Mouse (Mus musculus): ENCODE results near the gene Slc9a9. TPM values are rescaled to one million over a fixed set of nuclear protein-coding genes. Genes with fewer than 3 reads are reported as not detected.
A peak's percentile ranks its signal among the peaks of the same experiment; 100 is the strongest.

Gene Slc9a9
- polyA plus RNA-seq, 1 experiment from 2014 or later: 2.3 TPM

GRCm38 (mm10) chr9:95127774-95128173 lies 458.1 kb downstream of the Slc9a9 start:
- DNase-seq (no peak), ATAC-seq (no peak)
- WGBS (ENCODE audit: insufficient replicate concordance): 63% methylated on average over 2 of the region's 2 CpGs
- Histone ChIP-seq H3K4me1 (ENCODE audit: insufficient read depth) (no peaks in the 10 kb centered on the region), H3K4me3 (ENCODE audit: low read depth, low read length) (no peak overlapping the region), H3K27me3 (ENCODE audit: insufficient read depth, low read length) (no peaks in the 10 kb centered on the region), H3K27ac (ENCODE audit: low read depth) (no peak overlapping the region), H3K9me3 (ENCODE audit: low read length) (no peaks in the 10 kb centered on the region), H3K4me2 (ENCODE audit: low read depth, low read length) (no peak overlapping the region), H3K9ac (replicated peaks) (no peak overlapping the region), H3K36me3 (replicated peaks; ENCODE audit: insufficient read depth, low read length) (no peaks in the 10 kb centered on the region)
- TF ChIP-seq CTCF (IDR thresholded peaks at IDR 0.05; ENCODE audit: low read depth) (no peak), EP300 (IDR thresholded peaks at IDR 0.05; ENCODE audit: low read depth) (no peak)

DNA sequence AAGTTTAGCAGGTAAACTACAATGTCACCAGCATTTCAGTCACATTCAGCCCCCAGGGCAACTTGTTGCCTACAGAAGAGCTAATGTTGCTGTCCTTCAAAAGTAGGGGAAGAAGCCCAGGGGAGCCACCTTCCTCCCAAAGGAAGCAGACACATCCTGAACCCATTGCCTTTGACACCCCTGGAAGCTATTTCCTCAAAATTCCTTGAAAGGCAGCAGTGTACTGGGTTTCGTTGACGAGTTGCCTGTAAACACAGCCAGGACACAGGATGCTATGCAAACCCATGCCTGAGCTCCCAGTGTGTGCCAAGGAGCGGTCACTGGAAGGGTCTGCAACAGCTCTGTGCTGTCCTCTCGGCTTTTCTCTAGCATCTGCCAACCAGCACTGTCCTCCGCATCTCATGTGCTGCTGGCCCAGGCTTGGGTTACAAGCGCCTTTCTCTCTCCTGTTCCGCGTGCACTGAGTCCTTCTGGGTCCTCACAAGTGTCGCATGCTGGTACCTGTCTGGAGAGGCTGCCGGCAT lies 479.6 kb downstream of the Slc9a9 start:
- H3K9ac ChIP-seq (replicated peaks): no peak overlapping the region
- no peak for TF ChIP-seq CTCF (IDR thresholded peaks at IDR 0.05; ENCODE audit: low read depth)
- peak; percentile 16; the same call in 1 of the 2 replicates for TF ChIP-seq EP300 (IDR thresholded peaks at IDR 0.05; ENCODE audit: low read depth)
- no peaks in the 10 kb centered on the region for H3K36me3 ChIP-seq (replicated peaks; ENCODE audit: insufficient read depth, low read length)
- 77% methylated on average over 10 of the region's 10 CpGs for WGBS (ENCODE audit: insufficient replicate concordance)
- H3K4me2 ChIP-seq (ENCODE audit: low read depth, low read length): no peak overlapping the region
- no peak overlapping the region for H3K27ac ChIP-seq (ENCODE audit: low read depth)
- H3K4me1 ChIP-seq (ENCODE audit: insufficient read depth): no peaks in the 10 kb centered on the region
- no peaks in the 10 kb centered on the region for H3K27me3 ChIP-seq (ENCODE audit: insufficient read depth, low read length)
- no peaks in the 10 kb centered on the region for H3K9me3 ChIP-seq (ENCODE audit: low read length)
- DNase-seq: no peak
- H3K4me3 ChIP-seq (ENCODE audit: low read depth, low read length): no peak overlapping the region
- no peak for ATAC-seq

- no peak overlapping the region for H3K4me2 ChIP-seq (ENCODE audit: low read depth, low read length)
- H3K27me3 ChIP-seq (ENCODE audit: insufficient read depth, low read length): no peaks in the 10 kb centered on the region
- WGBS (ENCODE audit: insufficient replicate concordance): 42% methylated on average over 3 of the region's 3 CpGs
- H3K4me3 ChIP-seq (ENCODE audit: low read depth, low read length): no peak overlapping the region
- H3K4me1 ChIP-seq (ENCODE audit: insufficient read depth): no peaks in the 10 kb centered on the region
- DNase-seq (no peak), ATAC-seq (0 out of 2 replicates have a peak, but pooled peaks have one; percentile 25)
- no peaks in the 10 kb centered on the region for H3K9me3 ChIP-seq (ENCODE audit: low read length)
- TF ChIP-seq EP300 (IDR thresholded peaks at IDR 0.05; ENCODE audit: low read depth) (no peak; the same call in 1 of the 2 replicates), CTCF (IDR thresholded peaks at IDR 0.05; ENCODE audit: low read depth) (no peak)
- H3K27ac ChIP-seq (ENCODE audit: low read depth): no peak overlapping the region
- no peaks in the 10 kb centered on the region for H3K36me3 ChIP-seq (replicated peaks; ENCODE audit: insufficient read depth, low read length)
- no peak overlapping the region for H3K9ac ChIP-seq (replicated peaks)
Observed at GRCm38 (mm10) chr9:95150096-95150495, 480.4 kb downstream of the Slc9a9 start.

DNA sequence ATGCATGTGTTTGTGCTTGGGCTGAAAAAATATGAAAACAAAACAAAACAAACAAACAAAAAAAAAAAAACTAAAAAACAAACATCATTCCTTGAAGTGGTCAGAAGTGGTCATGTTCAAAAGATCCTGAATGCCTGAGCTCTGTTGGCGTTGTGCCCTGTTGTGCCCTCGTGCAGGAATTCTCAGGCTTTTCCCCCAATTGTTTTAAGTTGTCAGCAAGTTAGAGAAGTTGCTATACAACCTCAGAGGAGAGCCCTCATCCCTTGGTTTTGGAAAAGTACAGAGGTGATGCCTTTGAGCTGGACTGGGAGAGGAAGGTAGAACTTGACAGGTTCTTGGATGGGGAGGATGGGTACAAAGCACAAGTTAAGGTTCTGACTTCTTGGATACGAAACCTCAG lies 480.9 kb downstream of the Slc9a9 start:
- no peaks in the 10 kb centered on the region for H3K9me3 ChIP-seq (ENCODE audit: low read length)
- DNase-seq: no peak
- H3K36me3 ChIP-seq (replicated peaks; ENCODE audit: insufficient read depth, low read length): no peaks in the 10 kb centered on the region
- no peaks in the 10 kb centered on the region for H3K27me3 ChIP-seq (ENCODE audit: insufficient read depth, low read length)
- no peak for ATAC-seq
- no peak overlapping the region for H3K4me3 ChIP-seq (ENCODE audit: low read depth, low read length)
- no peaks in the 10 kb centered on the region for H3K4me1 ChIP-seq (ENCODE audit: insufficient read depth)
- no peak overlapping the region for H3K27ac ChIP-seq (ENCODE audit: low read depth)
- no peak overlapping the region for H3K4me2 ChIP-seq (ENCODE audit: low read depth, low read length)
- no peak overlapping the region for H3K9ac ChIP-seq (replicated peaks)
- WGBS (ENCODE audit: insufficient replicate concordance): 71% methylated on average over 3 of the region's 3 CpGs
- TF ChIP-seq EP300 (IDR thresholded peaks at IDR 0.05; ENCODE audit: low read depth): no peak
- no peak for TF ChIP-seq CTCF (IDR thresholded peaks at IDR 0.05; ENCODE audit: low read depth)

DNA sequence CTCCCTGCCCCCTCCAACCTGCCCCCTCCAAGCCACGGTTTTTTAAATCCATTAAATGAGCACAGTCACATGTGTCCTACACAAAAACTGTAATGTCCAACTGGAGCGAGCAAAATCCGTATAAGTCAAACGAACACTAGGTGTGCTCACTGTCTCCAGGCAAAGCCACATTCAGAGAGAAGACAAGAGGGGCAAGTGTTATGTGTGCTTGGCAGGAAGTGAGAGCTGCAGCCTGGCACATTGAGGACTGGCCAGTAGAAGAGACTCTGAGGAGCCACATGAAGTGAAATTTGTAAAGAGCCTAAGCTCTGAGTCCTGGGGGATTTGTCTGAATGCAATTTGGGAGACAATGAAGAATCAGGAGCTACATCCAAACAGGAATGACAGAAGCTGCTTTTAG lies 481.3 kb downstream of the Slc9a9 start:
- no peak overlapping the region for H3K4me3 ChIP-seq (ENCODE audit: low read depth, low read length)
- DNase-seq (no peak), ATAC-seq (no peak)
- H3K4me2 ChIP-seq (ENCODE audit: low read depth, low read length): no peak overlapping the region
- H3K27me3 ChIP-seq (ENCODE audit: insufficient read depth, low read length): no peaks in the 10 kb centered on the region
- no peaks in the 10 kb centered on the region for H3K36me3 ChIP-seq (replicated peaks; ENCODE audit: insufficient read depth, low read length)
- TF ChIP-seq CTCF (IDR thresholded peaks at IDR 0.05; ENCODE audit: low read depth) (no peak), EP300 (IDR thresholded peaks at IDR 0.05; ENCODE audit: low read depth) (no peak)
- no peak overlapping the region for H3K9ac ChIP-seq (replicated peaks)
- WGBS (ENCODE audit: insufficient replicate concordance): 68% methylated on average over 4 of the region's 4 CpGs
- no peaks in the 10 kb centered on the region for H3K4me1 ChIP-seq (ENCODE audit: insufficient read depth)
- no peaks in the 10 kb centered on the region for H3K9me3 ChIP-seq (ENCODE audit: low read length)
- no peak overlapping the region for H3K27ac ChIP-seq (ENCODE audit: low read depth)

GRCm38 (mm10) chr9:95151746-95152145 lies 482.0 kb downstream of the Slc9a9 start:
- ATAC-seq (no peak), DNase-seq (no peak)
- Histone ChIP-seq H3K36me3 (replicated peaks; ENCODE audit: insufficient read depth, low read length) (no peaks in the 10 kb centered on the region), H3K27ac (ENCODE audit: low read depth) (no peak overlapping the region), H3K9ac (replicated peaks) (no peak overlapping the region), H3K4me3 (ENCODE audit: low read depth, low read length) (no peak overlapping the region), H3K4me1 (ENCODE audit: insufficient read depth) (no peaks in the 10 kb centered on the region), H3K4me2 (ENCODE audit: low read depth, low read length) (no peak overlapping the region), H3K9me3 (ENCODE audit: low read length) (no peaks in the 10 kb centered on the region), H3K27me3 (ENCODE audit: insufficient read depth, low read length) (no peaks in the 10 kb centered on the region)
- no peak for TF ChIP-seq EP300 (IDR thresholded peaks at IDR 0.05; ENCODE audit: low read depth)
- no peak for TF ChIP-seq CTCF (IDR thresholded peaks at IDR 0.05; ENCODE audit: low read depth)
- WGBS (ENCODE audit: insufficient replicate concordance): 69% methylated on average over 4 of the region's 4 CpGs

DNA sequence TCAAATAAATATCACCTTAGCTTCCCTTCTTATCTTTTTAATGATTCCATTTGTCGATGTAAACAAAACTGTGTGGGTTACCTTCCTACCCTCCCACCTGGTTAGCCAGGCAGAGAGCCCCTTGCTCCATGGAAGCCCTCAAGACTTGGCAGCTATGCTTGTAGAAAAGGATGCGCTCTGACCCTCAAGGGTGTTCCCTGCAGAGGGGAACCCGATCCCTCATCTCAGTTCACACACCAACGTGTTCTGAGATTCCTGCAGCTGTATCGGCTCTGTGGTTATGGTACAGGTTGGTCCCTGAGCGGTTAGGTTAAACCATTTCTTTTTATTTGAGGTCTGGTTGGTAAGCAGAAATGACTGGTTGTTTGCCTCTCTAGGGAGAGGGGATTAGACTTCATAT lies 484.3 kb downstream of the Slc9a9 start:
- Histone ChIP-seq H3K4me2 (ENCODE audit: low read depth, low read length) (no peak overlapping the region), H3K27me3 (ENCODE audit: insufficient read depth, low read length) (no peaks in the 10 kb centered on the region), H3K4me3 (ENCODE audit: low read depth, low read length) (no peak overlapping the region), H3K9ac (replicated peaks) (no peak overlapping the region), H3K27ac (ENCODE audit: low read depth) (no peak overlapping the region), H3K36me3 (replicated peaks; ENCODE audit: insufficient read depth, low read length) (no peaks in the 10 kb centered on the region), H3K9me3 (ENCODE audit: low read length) (no peaks in the 10 kb centered on the region), H3K4me1 (ENCODE audit: insufficient read depth) (no peaks in the 10 kb centered on the region)
- WGBS (ENCODE audit: insufficient replicate concordance): 70% methylated on average over 6 of the region's 6 CpGs
- TF ChIP-seq CTCF (IDR thresholded peaks at IDR 0.05; ENCODE audit: low read depth) (no peak), EP300 (IDR thresholded peaks at IDR 0.05; ENCODE audit: low read depth) (no peak)
- DNase-seq (no peak), ATAC-seq (no peak)
